Mouse (Mus musculus) T-helper 1 cell (primary cell): ENCODE measurements around the gene Copg2.

Source experiments
- in situ Hi-C: fragments of 300-600 bp; cut with MboI, MseI; formaldehyde crosslinking; loops from one replicate; pipeline ENCODE4 v1.15.1; 2025; ENCODE audit warnings: high pct_unique_total_duplicates

The Copg2 gene

DNA sequence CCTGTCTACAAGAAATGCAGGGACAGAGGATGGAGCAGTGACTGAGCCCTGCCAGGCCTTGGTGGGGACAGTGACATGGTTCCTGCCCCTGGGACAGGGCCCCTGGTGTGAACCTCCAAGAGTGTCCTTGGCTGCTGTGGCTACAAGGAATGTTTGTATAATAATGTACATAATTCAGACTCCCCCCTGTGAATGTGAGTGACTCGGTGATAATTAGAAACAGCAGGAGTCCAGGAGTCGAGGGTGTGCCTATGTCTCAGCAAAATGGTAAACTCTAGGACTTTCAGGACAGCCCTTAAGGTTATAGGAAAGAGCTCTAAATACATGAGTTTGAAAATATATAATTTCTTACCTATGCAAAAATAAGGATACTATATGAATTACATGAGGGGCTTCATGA, 64.4 kb downstream of the Copg2 start:
- in situ Hi-C loops: loop anchor here (10.0 kb wide), 1 partner anchor 397 kb away; no protein-coding TSS in a partner anchor

- in situ Hi-C loops: no loop called here
These were observed 83.0 kb downstream of the Copg2 start for GRCm38 (mm10) chr6:30813626-30814025.

DNA sequence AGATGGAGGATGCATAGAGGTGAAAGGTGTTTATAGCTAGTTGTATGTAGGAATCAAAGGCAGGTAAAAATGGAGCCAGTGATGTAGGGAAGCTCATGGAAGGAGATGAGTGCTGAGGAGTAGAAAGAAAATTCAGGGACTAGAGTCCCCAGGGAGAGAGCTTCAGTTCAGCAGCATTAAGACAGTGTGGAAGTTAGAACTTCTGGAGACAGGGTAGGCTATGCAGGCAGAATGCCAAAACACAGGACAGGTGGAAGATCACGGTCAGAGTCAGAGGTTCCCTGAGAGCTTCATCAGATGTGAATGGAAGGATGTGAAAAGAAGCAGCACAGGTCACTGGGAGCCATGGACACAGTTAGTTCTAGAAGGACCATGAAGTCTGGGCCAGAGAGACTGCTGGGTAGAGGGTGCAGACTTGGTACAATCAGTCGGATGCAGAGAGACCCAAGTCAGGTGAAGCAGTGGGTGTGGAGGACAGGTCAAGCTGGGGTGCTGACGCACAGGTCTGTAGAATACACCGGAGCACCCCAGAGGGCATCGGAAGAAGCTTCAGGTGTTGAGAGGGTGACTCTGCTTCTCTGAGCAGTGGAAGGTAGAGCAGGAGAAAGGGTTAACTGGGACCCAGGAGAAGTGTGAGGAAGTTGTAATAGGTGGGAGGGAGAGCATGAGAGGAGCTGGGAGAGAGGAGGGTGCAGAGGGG, 91.4 kb downstream of the Copg2 start:
- in situ Hi-C loops: loop anchor here (5.0 to 10.0 kb wide), 3 partner anchors 58 to 220 kb away; no protein-coding TSS in a partner anchor

DNA sequence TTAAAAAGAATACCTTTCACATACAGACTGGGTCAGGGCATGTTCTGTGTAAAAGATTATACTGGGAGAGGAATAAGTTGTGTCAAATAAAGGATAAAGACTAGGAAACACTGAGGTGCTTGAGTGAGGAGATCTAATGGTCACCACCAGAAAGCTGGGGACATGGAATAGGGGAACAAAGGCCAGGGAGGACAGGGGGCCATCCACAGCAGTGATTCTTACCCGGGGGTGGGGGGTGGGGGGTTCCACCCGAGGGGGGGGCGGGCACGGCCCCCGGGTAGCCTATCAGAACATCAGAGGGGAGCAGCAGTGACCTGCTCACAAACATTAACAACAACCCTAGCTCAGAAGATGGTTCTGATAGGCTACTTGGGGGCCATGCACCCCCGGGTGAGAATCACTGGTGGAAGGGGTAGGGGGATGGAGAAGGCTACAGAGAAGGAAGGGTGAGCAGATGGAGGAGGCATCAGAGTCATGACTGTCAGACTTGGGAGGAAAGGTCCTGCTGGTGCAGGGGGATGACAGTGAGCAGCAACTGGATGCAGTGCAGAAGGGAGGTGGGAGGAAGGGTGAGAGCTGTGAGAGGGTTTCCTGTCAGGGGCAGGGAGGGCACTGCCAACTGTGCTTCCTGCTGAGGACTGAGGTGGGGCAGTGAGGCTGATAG, 92.1 kb downstream of the Copg2 start:
- in situ Hi-C loops: loop anchor here (5.0 to 10.0 kb wide), 5 partner anchors 57 to 367 kb away; no protein-coding TSS in a partner anchor

DNA sequence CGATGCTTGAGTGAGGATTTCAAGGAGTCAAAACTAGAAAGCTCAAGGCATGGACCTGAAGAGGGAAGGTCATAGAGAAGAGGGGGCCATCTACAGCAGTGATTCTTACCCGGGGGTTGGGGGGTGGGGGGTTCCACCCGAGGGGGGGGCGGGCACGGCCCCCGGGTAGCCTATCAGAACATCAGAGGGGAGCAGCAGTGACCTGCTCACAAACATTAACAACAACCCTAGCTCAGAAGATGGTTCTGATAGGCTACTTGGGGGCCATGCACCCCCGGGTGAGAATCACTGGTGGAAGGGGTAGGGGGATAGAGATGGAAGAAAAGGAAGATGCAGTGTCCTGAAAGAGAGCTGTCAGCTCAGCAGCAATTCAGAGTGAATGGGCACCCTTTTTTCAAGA, 93.7 kb downstream of the Copg2 start:
- in situ Hi-C loops: loop anchor here (5.0 to 10.0 kb wide), 4 partner anchors 158 to 366 kb away; no protein-coding TSS in a partner anchor

DNA sequence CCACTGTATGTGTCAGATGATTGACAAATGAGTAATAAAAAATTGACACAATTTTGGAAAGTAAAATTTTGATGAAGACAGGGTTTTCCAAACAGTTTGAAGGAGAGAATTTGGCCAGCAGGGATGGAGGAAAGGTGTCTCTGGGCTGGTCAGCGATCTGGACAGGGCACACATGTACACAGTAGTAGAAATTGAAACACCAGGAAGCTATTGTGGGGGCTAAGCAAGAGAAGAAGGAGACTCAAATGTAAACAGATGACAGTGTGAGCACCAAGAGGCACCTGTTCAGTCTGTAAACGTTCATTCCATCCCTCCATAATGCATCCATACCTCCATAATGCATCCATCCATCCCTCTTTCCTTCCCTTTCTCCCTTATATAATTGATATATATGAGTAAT, 145.4 kb downstream of the Copg2 start:
- in situ Hi-C loops: no loop called here

DNA sequence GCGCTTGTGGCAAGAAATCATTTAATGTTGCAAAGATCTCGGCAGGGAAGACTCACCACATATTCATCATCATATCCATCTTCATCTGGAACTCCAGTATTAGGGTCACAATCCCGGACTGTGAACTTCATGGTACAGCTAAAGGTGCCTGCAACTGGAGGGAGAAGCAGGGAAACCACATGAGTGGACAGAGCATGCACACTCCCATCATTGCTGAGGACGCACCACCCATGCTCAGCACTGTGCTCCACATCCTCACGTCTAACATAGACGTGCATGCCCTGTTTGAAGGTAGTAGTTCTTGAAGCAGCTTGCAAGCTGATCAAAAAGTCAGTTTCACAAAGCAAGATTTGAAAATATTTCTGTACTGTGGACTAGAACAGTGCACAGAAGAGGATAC, 146.1 kb downstream of the Copg2 start:
- in situ Hi-C loops: no loop called here

GRCm38 (mm10) chr6:30749892-30750291, 146.7 kb downstream of the Copg2 start:
- in situ Hi-C loops: loop anchor here (5.0 to 10.0 kb wide), 2 partner anchors 57 to 235 kb away; no protein-coding TSS in a partner anchor

DNA sequence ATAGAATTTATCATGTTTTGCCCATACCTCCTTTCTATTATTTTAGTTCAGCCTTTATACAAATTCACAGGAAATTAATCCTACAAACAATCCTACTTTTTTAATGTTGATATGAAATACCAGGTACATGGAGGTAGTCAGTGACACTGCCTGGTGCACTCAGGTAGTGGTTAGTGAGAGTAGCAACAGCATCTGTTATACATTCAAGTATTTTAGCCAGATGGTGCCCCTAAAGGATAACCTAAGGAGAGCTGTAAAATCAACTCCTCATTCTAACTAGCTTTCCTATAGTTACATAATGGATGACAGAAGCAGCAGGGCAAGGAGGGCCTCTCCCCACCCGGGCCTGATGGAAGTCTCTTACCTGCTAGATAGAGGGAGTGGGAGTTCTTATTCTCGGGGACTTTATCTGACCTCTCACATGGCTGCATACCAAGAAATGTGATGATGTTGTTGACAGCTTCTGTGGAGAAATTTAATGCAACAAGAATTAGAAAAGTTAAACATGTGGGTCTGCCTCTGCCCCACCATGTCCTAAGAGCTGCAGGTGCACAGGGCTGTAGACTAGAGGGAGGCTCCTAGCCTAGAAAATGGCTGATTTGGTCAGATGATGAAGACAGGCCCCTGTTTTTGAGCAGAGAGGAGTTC, 147.4 kb downstream of the Copg2 start:
- in situ Hi-C loops: loop anchor here (5.0 to 10.0 kb wide), 2 partner anchors 58 to 236 kb away; no protein-coding TSS in a partner anchor

DNA sequence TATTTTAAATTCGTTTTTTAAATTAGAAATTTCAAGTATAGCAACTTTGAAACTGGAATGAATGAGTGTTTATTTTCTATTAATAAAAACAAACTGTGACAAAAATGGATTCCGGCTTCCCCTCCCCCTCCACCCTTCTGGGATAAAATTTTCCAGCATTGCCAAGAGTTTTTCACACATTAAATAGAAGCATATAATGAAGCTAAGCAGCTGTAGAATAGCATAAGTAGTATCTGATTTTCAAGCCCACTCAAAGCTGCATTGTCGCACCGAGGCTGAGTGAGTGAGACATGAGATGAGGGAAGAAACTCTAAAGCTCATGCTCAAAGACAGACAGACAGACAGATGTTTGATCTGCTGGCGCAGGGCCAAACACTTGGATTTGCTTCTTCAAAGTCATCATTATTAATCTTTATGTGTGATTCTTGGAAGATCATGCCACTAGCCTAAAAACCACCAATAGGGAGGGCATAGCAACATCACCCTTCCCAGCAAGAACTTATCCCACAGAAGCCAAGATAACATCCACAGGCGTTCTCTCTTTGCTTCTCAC, 148.2 kb downstream of the Copg2 start:
- in situ Hi-C loops: loop anchor here (5.0 to 10.0 kb wide), 2 partner anchors 59 to 236 kb away; no protein-coding TSS in a partner anchor

- in situ Hi-C loops: loop anchor here (5.0 to 10.0 kb wide), 2 partner anchors 60 to 237 kb away; no protein-coding TSS in a partner anchor
These were observed 148.8 kb downstream of the Copg2 start for GRCm38 (mm10) chr6:30747631-30748357.

DNA sequence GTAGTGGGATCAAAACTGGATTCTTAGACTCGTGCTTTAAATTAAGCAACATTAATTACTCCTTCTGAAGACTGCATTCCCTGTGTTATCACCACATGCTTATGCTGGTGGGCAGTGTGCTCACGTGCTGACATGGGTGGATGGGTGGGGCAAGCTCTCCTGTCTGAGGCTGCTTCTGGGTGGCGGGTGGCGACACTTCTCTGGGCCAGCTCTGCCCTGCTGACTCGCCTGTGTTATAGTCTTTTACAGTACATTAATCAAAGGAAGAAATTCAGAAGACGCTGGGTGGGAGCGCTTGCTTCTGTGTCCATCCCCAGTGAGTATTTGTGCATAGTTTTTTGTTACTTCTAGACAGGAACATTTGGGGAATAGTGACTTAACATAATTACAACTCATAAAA, 151.0 kb downstream of the Copg2 start:
- in situ Hi-C loops: loop anchor here (5.0 to 10.0 kb wide), 2 partner anchors 62 to 239 kb away; no protein-coding TSS in a partner anchor

DNA sequence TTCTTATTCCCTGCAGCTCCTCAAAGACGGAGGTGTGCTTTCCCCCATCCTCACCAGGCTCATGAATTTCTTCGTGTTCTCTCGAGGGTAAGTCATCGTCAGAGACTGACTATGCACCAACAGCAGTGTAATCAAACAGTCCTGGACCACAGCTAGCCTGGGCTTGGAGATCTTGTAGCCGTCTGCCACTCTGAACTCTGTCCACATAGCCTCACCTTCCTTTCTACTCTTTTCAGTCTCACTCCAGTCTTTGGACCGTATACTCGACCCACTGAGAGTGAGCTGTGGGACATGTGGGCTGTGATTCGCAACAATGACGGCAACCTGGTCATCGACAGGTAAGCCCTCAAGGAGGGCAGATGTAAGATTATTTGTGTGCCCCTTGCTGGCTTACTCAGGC, 151.7 kb downstream of the Copg2 start:
- in situ Hi-C loops: loop anchor here (5.0 to 10.0 kb wide), 2 partner anchors 62 to 240 kb away; no protein-coding TSS in a partner anchor

- in situ Hi-C loops: no loop called here
These were observed 157.3 kb downstream of the Copg2 start for GRCm38 (mm10) chr6:30739177-30739747.

DNA sequence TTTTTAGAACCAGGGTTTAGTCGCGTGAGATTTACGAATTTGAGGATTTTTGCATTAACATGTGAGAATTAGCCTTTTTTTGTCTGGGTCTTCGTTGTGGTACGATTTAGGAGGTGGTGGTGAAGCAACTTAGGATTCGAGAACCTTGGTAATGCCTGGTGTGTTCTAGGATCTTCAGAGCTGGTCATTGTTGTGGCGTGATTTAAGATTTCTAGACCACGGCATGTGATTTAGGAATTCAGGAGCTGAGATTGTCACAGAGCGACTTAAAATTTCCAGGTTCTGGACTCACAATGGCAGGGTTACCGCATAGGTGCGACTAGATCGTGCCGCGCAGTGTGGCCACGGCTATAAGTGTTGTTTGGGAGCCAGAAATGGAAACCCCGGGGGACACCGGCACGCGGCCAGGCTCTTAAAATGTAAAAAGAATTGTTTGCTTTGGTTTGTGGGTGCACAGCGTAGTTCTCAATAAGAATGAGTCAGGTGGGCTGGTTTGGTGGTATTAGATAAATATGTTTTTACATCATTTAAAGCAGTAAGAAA, 158.1 kb downstream of the Copg2 start:
- in situ Hi-C loops: no loop called here

- in situ Hi-C loops: no loop called here
These were observed 158.8 kb downstream of the Copg2 start for GRCm38 (mm10) chr6:30737548-30738463.

- in situ Hi-C loops: no loop called here
These were observed 159.6 kb downstream of the Copg2 start for GRCm38 (mm10) chr6:30736864-30737547.

DNA sequence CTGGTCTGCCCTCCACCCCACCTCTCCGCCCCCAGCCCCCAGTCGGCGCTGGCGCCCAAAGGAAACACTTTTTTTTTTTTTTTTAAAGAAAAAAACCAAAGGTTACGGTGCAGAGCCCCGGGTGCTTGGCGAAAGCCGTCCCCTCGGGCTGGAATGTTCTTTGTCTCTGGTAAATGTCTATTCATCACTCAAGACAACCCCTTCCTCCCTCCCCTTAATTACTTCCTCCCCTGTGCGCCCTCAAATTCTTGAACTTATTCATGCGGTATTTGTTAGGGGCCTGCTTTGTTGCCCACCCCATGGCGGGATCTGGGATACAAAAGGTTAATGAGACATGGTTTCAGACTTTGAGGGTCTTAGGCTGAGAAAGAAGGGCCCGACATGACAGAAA, 160.2 kb downstream of the Copg2 start:
- in situ Hi-C loops: no loop called here
